Mouse (Mus musculus): ENCODE data around the gene Fam133b. TPM values are rescaled to one million over a fixed set of nuclear protein-coding genes. Genes with fewer than 3 reads are reported as not detected.
"Not testable (repeated sequence)": the region's sequence is repeated elsewhere in the genome, so short reads cannot be mapped to it uniquely, and the experiment has no call there.

Gene Fam133b
- polyA plus RNA-seq, 1 experiment from 2014 or later = 13.8 TPM

DNA sequence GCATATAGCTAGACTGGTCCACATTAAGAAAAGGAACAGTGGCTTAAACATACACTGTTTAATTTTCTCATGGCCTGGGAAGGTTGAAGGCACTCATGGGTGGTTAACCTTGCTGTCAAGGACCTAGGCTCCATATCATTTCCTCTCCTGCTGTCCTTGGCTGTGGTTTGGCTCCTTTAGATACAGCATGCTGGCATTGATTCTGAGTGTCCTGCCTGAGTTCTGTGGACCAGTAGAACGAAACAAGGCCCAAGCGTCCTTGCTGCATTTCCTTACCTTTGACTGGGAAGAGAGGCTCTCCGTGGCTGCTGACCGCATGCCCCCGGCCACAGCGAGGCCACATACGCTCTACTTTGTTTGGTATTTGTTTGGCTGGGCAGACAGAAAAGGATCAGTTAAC, 65.6 kb downstream of the Fam133b start:
- WGBS (ENCODE audit: insufficient replicate concordance) = 81% methylated on average over 7 of the region's 7 CpGs
- H3K4me1 ChIP-seq (replicated peaks) = no peaks in the 10 kb centered on the region
- no peaks in the 10 kb centered on the region for H3K27me3 ChIP-seq

DNA sequence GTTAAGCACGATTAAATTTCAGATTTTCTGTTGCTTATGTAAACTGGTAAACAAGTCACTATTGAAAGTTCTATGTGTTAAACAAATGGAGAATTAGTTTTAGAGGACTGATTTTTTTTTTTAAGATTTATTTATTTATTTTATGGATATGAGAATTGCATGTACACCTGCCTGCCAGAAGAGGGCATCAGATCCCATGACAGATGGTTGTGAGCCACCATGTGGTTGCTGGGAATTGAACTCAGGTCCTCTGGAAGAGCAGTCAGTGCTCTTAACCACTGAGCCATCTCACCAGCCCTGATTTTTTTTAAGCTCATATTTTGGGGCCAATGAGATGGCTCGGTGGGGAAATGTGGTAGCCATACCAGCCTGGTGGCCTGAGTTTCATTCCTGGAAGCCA, 68.2 kb downstream of the Fam133b start:
- H3K4me2 ChIP-seq; ATAC-seq (ENCODE audit: low read depth); H3K9me3 ChIP-seq (replicated peaks); H3K4me1 ChIP-seq (replicated peaks); H3K9ac ChIP-seq; H3K27me3 ChIP-seq; H3K27ac ChIP-seq; DNase-seq; H3K4me3 ChIP-seq (replicated peaks): not testable (repeated sequence)
- WGBS (ENCODE audit: insufficient replicate concordance) = 69% methylated on average over 2 of the region's 2 CpGs
- peaks cover 26% of the 10 kb centered on the region for H3K36me3 ChIP-seq

More for the DNA sequence above, 65.6 kb downstream of the Fam133b start:
- Histone ChIP-seq H3K4me3 (replicated peaks) (no peak overlapping the region), H3K9ac (no peak overlapping the region), H3K4me2 (no peak overlapping the region), H3K9me3 (replicated peaks) (no peaks in the 10 kb centered on the region), H3K36me3 (peaks cover 39% of the 10 kb centered on the region), H3K27ac (no peak overlapping the region)
- no peak for ATAC-seq (ENCODE audit: low read depth)
- DNase-seq = no peak

Other genes with a start within 250 kb of the Fam133b start
- gene Cdk6, start 202.3 kb upstream of the Fam133b start, polyA plus RNA-seq (2015; fragmentation: Nextera tagmentation; extraction: Ambion mirVana) = 23.0 and 26.0 TPM in 2 replicates
- 0.82 and 1.3 TPM in 2 replicates for gene 1700109H08Rik, start 27.7 kb downstream of the Fam133b start, polyA plus RNA-seq (2015; fragmentation: Nextera tagmentation; extraction: Ambion mirVana)
- gene Pex1, start 52.2 kb downstream of the Fam133b start, polyA plus RNA-seq (2015; fragmentation: Nextera tagmentation; extraction: Ambion mirVana) = 4.9 and 7.3 TPM in 2 replicates
- 6.8 and 7.3 TPM in 2 replicates for gene Rbm48, start 52.8 kb downstream of the Fam133b start, polyA plus RNA-seq (2015; fragmentation: Nextera tagmentation; extraction: Ambion mirVana)
- not detected in 2 replicates for gene Tmbim7, start 107.3 kb downstream of the Fam133b start, polyA plus RNA-seq (2015; fragmentation: Nextera tagmentation; extraction: Ambion mirVana)
- 32.2 and 32.9 TPM in 2 replicates for gene Gatad1, start 113.4 kb downstream of the Fam133b start, polyA plus RNA-seq (2015; fragmentation: Nextera tagmentation; extraction: Ambion mirVana)